Mouse (Mus musculus): ENCODE data around the gene Btbd35f2.
"Not testable (repeated sequence)": the region's sequence is repeated elsewhere in the genome, so short reads cannot be mapped to it uniquely, and the experiment has no call there.

Btbd35f2 gene

DNA sequence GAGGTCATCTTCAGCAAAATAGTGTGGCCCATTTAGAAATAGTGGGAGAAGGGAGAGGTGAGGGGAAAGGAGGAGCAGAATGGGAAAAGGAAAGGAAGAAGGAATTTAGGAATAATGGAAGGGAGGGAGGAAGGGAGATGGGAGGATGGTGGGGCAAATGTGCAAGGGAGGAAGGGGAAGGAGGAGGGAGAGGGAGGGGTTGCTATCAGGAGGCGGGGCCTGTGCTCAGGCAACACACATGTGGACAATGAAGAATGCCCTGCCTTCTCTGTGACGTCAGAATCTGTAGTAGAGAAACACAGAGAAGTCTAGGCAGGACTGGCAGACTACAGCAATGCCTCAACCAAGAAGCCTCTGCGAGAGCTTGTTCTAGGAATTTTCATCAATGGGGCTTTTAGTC lies at the start of gene Btbd35f2:
Btbd35f2 (plus strand) TSS at position 301 of the 400 bp plus-strand sequence.
- in situ Hi-C loops (cut with MboI, MseI), result not testable (repeated sequence)

Data from regulatory T cell (primary cell).